In the genomic region with DNA sequence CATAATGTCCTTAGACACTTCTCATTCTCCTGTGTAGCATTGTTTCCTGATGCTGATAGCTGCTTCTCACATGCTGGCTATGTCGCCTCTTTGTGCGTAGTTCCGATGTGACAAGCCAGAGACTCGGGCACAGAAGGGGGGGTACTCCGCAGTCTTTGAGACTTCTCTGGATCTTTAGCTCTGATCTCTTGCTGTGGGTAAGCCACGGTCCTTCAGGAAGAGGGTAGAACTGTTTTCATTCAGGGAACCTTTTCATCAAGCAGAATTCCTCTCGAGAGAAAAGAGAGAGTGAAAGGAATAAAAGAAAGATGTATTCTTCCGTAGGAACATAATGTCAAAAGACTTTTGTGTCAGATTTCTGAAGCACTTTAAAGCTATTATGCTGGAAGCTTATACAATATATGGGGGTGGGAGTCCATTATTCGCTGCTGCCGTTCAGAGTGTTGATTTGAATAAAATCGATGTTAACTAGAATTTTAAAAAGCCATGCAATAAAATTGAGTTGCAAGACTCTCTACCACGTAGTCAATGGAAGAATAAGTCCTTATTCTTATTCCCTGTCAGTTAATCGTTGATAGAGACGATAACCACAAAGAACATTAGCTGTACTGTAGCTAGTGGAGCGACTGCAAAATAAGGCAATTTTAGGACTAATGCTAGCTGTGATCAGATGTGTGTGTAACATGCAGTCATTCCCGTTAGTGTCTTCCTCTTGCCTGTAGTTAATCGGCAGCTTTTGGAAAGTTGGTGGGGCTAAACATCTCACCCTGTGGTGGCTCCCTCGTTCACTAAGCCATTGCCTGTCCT, we compare ENCODE assay signal across 19 mouse cellular contexts.
DNase-seq lines count a peak whose midpoint lies in the region; ATAC-seq and TF ChIP-seq lines count a peak whose summit lies in the region.
"Had no signal": no experiment of that assay in that cellular context is flagged by ENCODE, and none has a peak within 500 bp of the region (broad histone marks: within the 10 kb centered on the region; RNA-seq: fewer than 3 reads in every experiment).

No protein-coding gene starts in this region.

- H3K4me2 ChIP-seq in forebrain, embryonic 14.5 days (ENCODE audit: low read length) = peak overlapping the region; percentile 10
- H3K4me2 ChIP-seq in midbrain, postnatal 0 days (ENCODE audit: low read depth, low read length, poor library complexity, severe bottlenecking) = 0 out of 2 replicates have a peak overlapping the region, but pooled peaks have one; percentile 0
- H3K4me2 ChIP-seq: heart, embryonic 12.5 days; limb, embryonic 13.5 days; liver, embryonic 13.5 days; lung, embryonic 14.5 days had no signal

- DNase-seq in left cerebral cortex, adult 2 months (ENCODE audit: extremely low spot score in 1 of 2, low spot score in 2 of 2) = no peak
- DNase-seq in left cerebral cortex, postnatal 10 days (ENCODE audit: extremely low spot score in 1 of 2, low spot score in 2 of 2) = no peak
- peak; percentile 58 for DNase-seq in forebrain, embryonic 14.5 days (ENCODE audit: low spot score)
- no peak for DNase-seq in midbrain, embryonic 10.5 days (ENCODE audit: low spot score)
- no peak for DNase-seq in midbrain, postnatal 0 days (ENCODE audit: low spot score)
- DNase-seq in right cerebral cortex, postnatal 25 days = no peak
- no peak for DNase-seq in adrenal gland, postnatal 36 days
- DNase-seq in lung, postnatal 10 days = no peak
- DNase-seq: adrenal gland, postnatal 25 days; B cell, adult 2 months; cerebellum, adult 9-11 months; heart, postnatal 14 days; kidney, adult 8-10 months; kidney, postnatal 36 days; liver, embryonic 13.5 days; lung, embryonic 14.5 days; thymus, postnatal 36 days had no signal

- peak overlapping the region; percentile 3; the same call in 1 of the 2 replicates for H3K27ac ChIP-seq in left cerebral cortex, adult 2 months
- H3K27ac ChIP-seq in forebrain, embryonic 14.5 days (ENCODE audit: low read depth, low read length) = no peak overlapping the region
- 0 out of 2 replicates have a peak overlapping the region, but pooled peaks have one; percentile 33 for H3K27ac ChIP-seq in midbrain, embryonic 10.5 days (replicated peaks)
- H3K27ac ChIP-seq in midbrain, postnatal 0 days (ENCODE audit: low read depth, low read length) = no peak overlapping the region
- H3K27ac ChIP-seq: limb, embryonic 13.5 days; liver, embryonic 13.5 days had no signal

- intact Hi-C loops in left cerebral cortex, adult 2 months (cut with DNase I) = loop anchor here (10.0 kb wide), 2 partner anchors 521 to 1009 kb away; no protein-coding TSS in a partner anchor
- intact Hi-C loops in left cerebral cortex, postnatal 10 days (cut with DNase I) = loop anchor here (10.0 kb wide), 2 partner anchors 219 to 1009 kb away; a partner anchor contains a TSS

- H3K9me3 ChIP-seq in forebrain, embryonic 14.5 days (replicated peaks; ENCODE audit: control insufficient read depth, low read length) = no peaks in the 10 kb centered on the region
- no peaks in the 10 kb centered on the region for H3K9me3 ChIP-seq in midbrain, embryonic 10.5 days (replicated peaks)
- H3K9me3 ChIP-seq in midbrain, postnatal 0 days (ENCODE audit: low read length) = no peaks in the 10 kb centered on the region
- H3K9me3 ChIP-seq: heart, embryonic 12.5 days; limb, embryonic 13.5 days; liver, embryonic 13.5 days had no signal

- TF ChIP-seq CTCF in left cerebral cortex, adult 2 months (IDR thresholded peaks at IDR 0.05) = no peak
- no peak for TF ChIP-seq CTCF in midbrain, postnatal 0 days (IDR thresholded peaks at IDR 0.05)

- H3K27me3 ChIP-seq in forebrain, embryonic 14.5 days (replicated peaks; ENCODE audit: control insufficient read depth, insufficient read depth, low read length) = no peaks in the 10 kb centered on the region
- H3K27me3 ChIP-seq in midbrain, embryonic 10.5 days (ENCODE audit: low read depth, poor library complexity, severe bottlenecking) = no peaks in the 10 kb centered on the region
- H3K27me3 ChIP-seq in midbrain, postnatal 0 days (ENCODE audit: insufficient read depth, low read length) = no peaks in the 10 kb centered on the region
- H3K27me3 ChIP-seq: heart, embryonic 12.5 days; limb, embryonic 13.5 days; liver, embryonic 13.5 days had no signal

- no peaks in the 10 kb centered on the region for H3K36me3 ChIP-seq in forebrain, embryonic 14.5 days (ENCODE audit: control insufficient read depth, insufficient read depth, low read length)
- peaks cover 18% of the 10 kb centered on the region for H3K36me3 ChIP-seq in midbrain, embryonic 10.5 days
- peaks cover 5% of the 10 kb centered on the region for H3K36me3 ChIP-seq in midbrain, postnatal 0 days (ENCODE audit: insufficient read depth, low read length)
- H3K36me3 ChIP-seq: liver, embryonic 13.5 days had no signal

- 20% methylated on average over 18 of the region's 18 CpGs for WGBS in forebrain, embryonic 14.5 days
- 69% methylated on average over 18 of the region's 18 CpGs for WGBS in midbrain, embryonic 10.5 days
- WGBS in midbrain, postnatal 0 days = 27% methylated on average over 18 of the region's 18 CpGs

- no peak overlapping the region for H3K4me3 ChIP-seq in left cerebral cortex, adult 2 months
- H3K4me3 ChIP-seq in forebrain, embryonic 14.5 days (ENCODE audit: low read depth, low read length) = no peak overlapping the region
- H3K4me3 ChIP-seq in midbrain, embryonic 10.5 days = no peak overlapping the region
- no peak overlapping the region for H3K4me3 ChIP-seq in midbrain, postnatal 0 days (ENCODE audit: low read depth, low read length)
- H3K4me3 ChIP-seq: heart, embryonic 12.5 days; limb, embryonic 13.5 days; liver, embryonic 13.5 days had no signal

- peak; percentile 66 for ATAC-seq in forebrain, embryonic 14.5 days
- ATAC-seq in midbrain, postnatal 0 days (ENCODE audit: low FRiP score) = no peak

- H3K9ac ChIP-seq in forebrain, embryonic 14.5 days (ENCODE audit: low read length) = no peak overlapping the region
- H3K9ac ChIP-seq in midbrain, postnatal 0 days (replicated peaks; ENCODE audit: low read length, poor library complexity, severe bottlenecking) = no peak overlapping the region; the same call in 1 of the 2 replicates
- H3K9ac ChIP-seq: heart, embryonic 12.5 days; limb, embryonic 13.5 days; liver, embryonic 13.5 days; lung, embryonic 14.5 days had no signal

- H3K4me1 ChIP-seq in forebrain, embryonic 14.5 days (ENCODE audit: control insufficient read depth, insufficient read depth, low read length) = peaks cover 2% of the 10 kb centered on the region; the same call in 1 of the 2 replicates
- peaks cover 14% of the 10 kb centered on the region; the same call in 1 of the 2 replicates for H3K4me1 ChIP-seq in midbrain, embryonic 10.5 days
- no peaks in the 10 kb centered on the region for H3K4me1 ChIP-seq in midbrain, postnatal 0 days (ENCODE audit: insufficient read depth, low read length)
- H3K4me1 ChIP-seq: limb, embryonic 13.5 days; liver, embryonic 13.5 days had no signal

Comparison
In these comparisons a context has a peak if more than half of its experiments do, and no peak if none do; other contexts are left out.
1. H3K27ac ChIP-seq: peak in left cerebral cortex, adult 2 months (single experiment) and midbrain, embryonic 10.5 days (single experiment); none in forebrain, embryonic 14.5 days (single experiment) and midbrain, postnatal 0 days (single experiment).